Mouse (Mus musculus) A20 (cell line): Measurements from ENCODE around the gene Nsun7.

Source experiments
- DNase-seq: peaks from one replicate; pipeline ENCODE4 v3.0.0-alpha.2; 2011; ENCODE audit warnings: low read depth, low spot score

Gene Nsun7

GRCm38 (mm10) chr5:66337025-66337968 is 77.6 kb downstream of the Nsun7 start:
- no peak for DNase-seq

- DNase-seq = no peak
These were observed 78.3 kb downstream of the Nsun7 start for GRCm38 (mm10) chr5:66337969-66338345.

GRCm38 (mm10) chr5:66338583-66338982 is 78.9 kb downstream of the Nsun7 start:
- DNase-seq = peak; percentile 37

GRCm38 (mm10) chr5:66340356-66341102 is 80.8 kb downstream of the Nsun7 start:
- DNase-seq = no peak

GRCm38 (mm10) chr5:66341848-66342247 is 82.2 kb downstream of the Nsun7 start:
- DNase-seq = no peak

GRCm38 (mm10) chr5:66342285-66342684 is 82.6 kb downstream of the Nsun7 start:
- no peak for DNase-seq

- DNase-seq = no peak
These were observed 84.5 kb downstream of the Nsun7 start for GRCm38 (mm10) chr5:66344182-66344581.

- no peak for DNase-seq
These were observed 85.4 kb downstream of the Nsun7 start for GRCm38 (mm10) chr5:66345140-66345539.

- DNase-seq = no peak
These were observed 87.1 kb downstream of the Nsun7 start for GRCm38 (mm10) chr5:66346756-66347155.
